Mouse (Mus musculus) Patski (cell line): ENCODE results near the gene Pard3b. TPM values are rescaled to one million over a fixed set of nuclear protein-coding genes. Genes with fewer than 3 reads are reported as not detected.

Source experiments
- ATAC-seq: fragments of 100-300 bp; one replicate; pipeline ENCODE4 v1.8.0; 2021
- CTCF ChIA-PET: fragments of 350-600 bp; sonication (Branson Sonifier 250); formaldehyde crosslinking; loops from one replicate; lab custom pipeline; 2022; ENCODE audit warnings: inconsistent platforms; lab: Charles Lee
- POLR2A ChIA-PET: fragments of 350-600 bp; sonication (Branson Sonifier 250); formaldehyde crosslinking; loops from one replicate; lab custom pipeline; 2022; ENCODE audit warnings: antibody characterized with exemption, inconsistent platforms; lab: Charles Lee
- DNase-seq: peaks from one replicate; pipeline ENCODE4 v3.0.0-alpha.2; 2011; ENCODE audit warnings: low read depth, low spot score
- H3K27me3 ChIP-seq: fragments of 371-371 bp; one replicate; pipeline ENCODE4 v1.5.1; 2021
- CTCF ChIP-seq: fragments of 100-300 bp; IDR thresholded peaks from one replicate; pipeline ENCODE4 v1.5.1; 2021
- in situ Hi-C: fragments of 300-500 bp; cut with MboI; formaldehyde crosslinking; loops from 3 replicates; pipeline ENCODE4 v1.11.1; 2018; ENCODE audit warnings: low pct_unique_long_range_greater_than_20kb, mixed read lengths
- polyA plus RNA-seq: library from polyadenylated mRNA; unstranded; gene quantifications from one replicate; pipeline ENCODE4 v1.2.3, GENCODE M21; 2021

The Pard3b gene
- polyA plus RNA-seq, 1 experiment from 2014 or later, result 9.1 TPM

GRCm38 (mm10) chr1:62070617-62071016 lies 432.0 kb downstream of the Pard3b start:
- no peak for DNase-seq
- no peaks in the 10 kb centered on the region for H3K27me3 ChIP-seq
- TF ChIP-seq CTCF, result no peak
- POLR2A ChIA-PET, result no interaction called here
- in situ Hi-C loops, result no loop called here
- CTCF ChIA-PET, result no interaction called here
- no peak for ATAC-seq

- in situ Hi-C loops, result no loop called here
- H3K27me3 ChIP-seq, result no peaks in the 10 kb centered on the region
- CTCF ChIA-PET, result interaction anchor here (1.7 kb wide), 1 partner anchor 11 kb away, joined by 3 read pairs; no protein-coding TSS in a partner anchor
- no peak for TF ChIP-seq CTCF
- DNase-seq (no peak), ATAC-seq (no peak)
- POLR2A ChIA-PET, result no interaction called here
Measured at GRCm38 (mm10) chr1:62071139-62071538, 432.5 kb downstream of the Pard3b start.

- no peak for TF ChIP-seq CTCF
- POLR2A ChIA-PET, result no interaction called here
- no peak for DNase-seq
- H3K27me3 ChIP-seq, result no peaks in the 10 kb centered on the region
- CTCF ChIA-PET, result no interaction called here
- no peak for ATAC-seq
- in situ Hi-C loops, result no loop called here
Measured at GRCm38 (mm10) chr1:62076171-62076570, 437.5 kb downstream of the Pard3b start.

GRCm38 (mm10) chr1:62081129-62081528 lies 442.5 kb downstream of the Pard3b start:
- no peaks in the 10 kb centered on the region for H3K27me3 ChIP-seq
- DNase-seq (no peak), ATAC-seq (no peak)
- in situ Hi-C loops, result loop anchor here (10.0 kb wide), 1 partner anchor 614 kb away; no protein-coding TSS in a partner anchor
- TF ChIP-seq CTCF, result no peak
- ChIA-PET CTCF (no interaction called here), POLR2A (interaction anchor here (0.6 kb wide), 1 partner anchor 9 kb away, joined by 3 read pairs; no protein-coding TSS in a partner anchor)

GRCm38 (mm10) chr1:62085995-62086394 lies 447.4 kb downstream of the Pard3b start:
- in situ Hi-C loops, result loop anchor here (10.0 kb wide), 1 partner anchor 609 kb away; no protein-coding TSS in a partner anchor
- CTCF ChIA-PET, result interaction anchor here (0.7 to 1.9 kb wide), 2 partner anchors 27 to 915 kb away, joined by 3 to 5 read pairs; no protein-coding TSS in a partner anchor
- peak; percentile 87 for ATAC-seq
- peak; percentile 61 for DNase-seq
- H3K27me3 ChIP-seq, result no peaks in the 10 kb centered on the region
- no peak for TF ChIP-seq CTCF
- POLR2A ChIA-PET, result interaction anchor here (1.1 kb wide), 1 partner anchor 9 kb away, joined by 4 read pairs; no protein-coding TSS in a partner anchor

GRCm38 (mm10) chr1:62087464-62087863 lies 448.8 kb downstream of the Pard3b start:
- CTCF ChIA-PET, result no interaction called here

GRCm38 (mm10) chr1:62094885-62095284 lies 456.3 kb downstream of the Pard3b start:
- ATAC-seq (no peak), DNase-seq (no peak)
- H3K27me3 ChIP-seq, result no peaks in the 10 kb centered on the region
- no peak for TF ChIP-seq CTCF
- in situ Hi-C loops, result no loop called here
- ChIA-PET POLR2A (interaction anchor here (1.1 to 1.4 kb wide), 2 partner anchors 9 to 14 kb away, joined by 3 to 4 read pairs; no protein-coding TSS in a partner anchor), CTCF (interaction anchor here (0.9 kb wide), 1 partner anchor 14 kb away, joined by 4 read pairs; no protein-coding TSS in a partner anchor)

More at GRCm38 (mm10) chr1:62087464-62087863, 448.8 kb downstream of the Pard3b start:
- ATAC-seq (no peak), DNase-seq (no peak)
- no peaks in the 10 kb centered on the region for H3K27me3 ChIP-seq
- in situ Hi-C loops, result loop anchor here (10.0 kb wide), 1 partner anchor 607 kb away; no protein-coding TSS in a partner anchor
- no peak for TF ChIP-seq CTCF
- POLR2A ChIA-PET, result interaction anchor here (0.7 kb wide), 1 partner anchor 1002 kb away, joined by 8 read pairs; no protein-coding TSS in a partner anchor

GRCm38 (mm10) chr1:62122426-62122825 lies 483.8 kb downstream of the Pard3b start:
- TF ChIP-seq CTCF, result no peak
- CTCF ChIA-PET, result no interaction called here
- POLR2A ChIA-PET, result no interaction called here
- DNase-seq, result no peak
- H3K27me3 ChIP-seq, result no peaks in the 10 kb centered on the region
- no peak for ATAC-seq
- in situ Hi-C loops, result no loop called here

- CTCF ChIA-PET, result interaction anchor here (2.1 kb wide), 1 partner anchor 10 kb away, joined by 5 read pairs; no protein-coding TSS in a partner anchor
- POLR2A ChIA-PET, result no interaction called here
- in situ Hi-C loops, result no loop called here
Measured at GRCm38 (mm10) chr1:62129186-62129585, 490.6 kb downstream of the Pard3b start.

GRCm38 (mm10) chr1:62148134-62148533 lies 509.5 kb downstream of the Pard3b start:
- CTCF ChIA-PET, result interaction anchor here (1.0 kb wide), 1 partner anchor 12 kb away, joined by 4 read pairs; no protein-coding TSS in a partner anchor

More at GRCm38 (mm10) chr1:62129186-62129585, 490.6 kb downstream of the Pard3b start:
- no peak for TF ChIP-seq CTCF
- DNase-seq, result no peak
- no peak for ATAC-seq
- H3K27me3 ChIP-seq, result no peaks in the 10 kb centered on the region

GRCm38 (mm10) chr1:62148786-62149185 lies 510.2 kb downstream of the Pard3b start:
- ChIA-PET CTCF (interaction anchor here (1.0 kb wide), 1 partner anchor 12 kb away, joined by 4 read pairs; no protein-coding TSS in a partner anchor), POLR2A (no interaction called here)
- in situ Hi-C loops, result no loop called here
- no peaks in the 10 kb centered on the region for H3K27me3 ChIP-seq
- DNase-seq (no peak), ATAC-seq (no peak)
- TF ChIP-seq CTCF, result no peak

More at GRCm38 (mm10) chr1:62148134-62148533, 509.5 kb downstream of the Pard3b start:
- POLR2A ChIA-PET, result no interaction called here
- no peaks in the 10 kb centered on the region for H3K27me3 ChIP-seq
- ATAC-seq (no peak), DNase-seq (no peak)
- TF ChIP-seq CTCF, result no peak
- in situ Hi-C loops, result no loop called here
